Mouse (Mus musculus): ENCODE measurements at regions not wholly inside any gene's neighbourhood (a gene's known extent, or its start where the extent isn't known, plus 50 kb on each side); places are given as distances from the start of the nearest gene placed in this dataset.
"Not testable (repeated sequence)": the region's sequence is repeated elsewhere in the genome, so short reads cannot be mapped to it uniquely, and the experiment has no call there.

- H3K4me1 ChIP-seq (replicated peaks; ENCODE audit: control insufficient read depth, insufficient read depth) = no peaks in the 10 kb centered on the region
- H3K27me3 ChIP-seq (ENCODE audit: control insufficient read depth, insufficient read depth, low read length) = no peaks in the 10 kb centered on the region
- H3K9ac ChIP-seq (ENCODE audit: low read length) = no peak overlapping the region
- ATAC-seq (ENCODE audit: low FRiP score, low TSS enrichment) (no peak), DNase-seq (ENCODE audit: low spot score) (no peak)
- WGBS = 35% methylated on average over 2 of the region's 2 CpGs
- TF ChIP-seq EP300 (optimal IDR thresholded peaks at IDR 0.05) (no peak), CTCF (IDR thresholded peaks at IDR 0.05; ENCODE audit: low read depth) (no peak)
- H3K9me3 ChIP-seq (ENCODE audit: control insufficient read depth, low read length) = no peaks in the 10 kb centered on the region
- no peaks in the 10 kb centered on the region for H3K36me3 ChIP-seq (ENCODE audit: control insufficient read depth, insufficient read depth, low read length)
- no peak overlapping the region for H3K27ac ChIP-seq (replicated peaks)
- no peak overlapping the region for H3K4me2 ChIP-seq (replicated peaks; ENCODE audit: low read depth)
- no peak overlapping the region for H3K4me3 ChIP-seq (ENCODE audit: low read depth, low read length)
These were observed 120.4 kb downstream of the Cox7c start for GRCm38 (mm10) chr13:85926323-85926722.

GRCm38 (mm10) chr13:85922696-85923095 is 124.0 kb downstream of the Cox7c start:
- Histone ChIP-seq H3K4me3 (ENCODE audit: low read depth, low read length) (no peak overlapping the region), H3K9me3 (ENCODE audit: control insufficient read depth, low read length) (no peaks in the 10 kb centered on the region), H3K27ac (replicated peaks) (no peak overlapping the region), H3K27me3 (ENCODE audit: control insufficient read depth, insufficient read depth, low read length) (no peaks in the 10 kb centered on the region), H3K36me3 (ENCODE audit: control insufficient read depth, insufficient read depth, low read length) (no peaks in the 10 kb centered on the region), H3K4me2 (replicated peaks; ENCODE audit: low read depth) (no peak overlapping the region), H3K4me1 (replicated peaks; ENCODE audit: control insufficient read depth, insufficient read depth) (no peaks in the 10 kb centered on the region), H3K9ac (ENCODE audit: low read length) (no peak overlapping the region)
- no peak for DNase-seq (ENCODE audit: low spot score)
- TF ChIP-seq CTCF (IDR thresholded peaks at IDR 0.05; ENCODE audit: low read depth) = no peak
- 76% methylated on average over 2 of the region's 2 CpGs for WGBS
- ATAC-seq (ENCODE audit: low FRiP score, low TSS enrichment) = no peak

- ATAC-seq (ENCODE audit: low FRiP score, low TSS enrichment) = no peak
These were observed 144.9 kb downstream of the Cox7c start for GRCm38 (mm10) chr13:85901796-85902195.

GRCm38 (mm10) chr13:85897656-85898055 is 149.0 kb downstream of the Cox7c start:
- H3K4me1 ChIP-seq (replicated peaks; ENCODE audit: control insufficient read depth, insufficient read depth) = no peaks in the 10 kb centered on the region
- H3K27ac ChIP-seq (replicated peaks) = no peak overlapping the region
- no peak overlapping the region for H3K9ac ChIP-seq (ENCODE audit: low read length)
- ATAC-seq (ENCODE audit: low FRiP score, low TSS enrichment) (no peak), DNase-seq (ENCODE audit: low spot score) (no peak)
- no peaks in the 10 kb centered on the region for H3K27me3 ChIP-seq (ENCODE audit: control insufficient read depth, insufficient read depth, low read length)
- TF ChIP-seq CTCF (IDR thresholded peaks at IDR 0.05; ENCODE audit: low read depth) (no peak), EP300 (optimal IDR thresholded peaks at IDR 0.05) (no peak)
- no peaks in the 10 kb centered on the region for H3K9me3 ChIP-seq (ENCODE audit: control insufficient read depth, low read length)
- H3K4me3 ChIP-seq (ENCODE audit: low read depth, low read length) = no peak overlapping the region
- whole genome bisulfite sequencing = 70% methylated on average over 2 of the region's 2 CpGs
- no peaks in the 10 kb centered on the region for H3K36me3 ChIP-seq (ENCODE audit: control insufficient read depth, insufficient read depth, low read length)
- H3K4me2 ChIP-seq (replicated peaks; ENCODE audit: low read depth) = no peak overlapping the region

More at GRCm38 (mm10) chr13:85901796-85902195, 144.9 kb downstream of the Cox7c start:
- no peaks in the 10 kb centered on the region for H3K27me3 ChIP-seq (ENCODE audit: control insufficient read depth, insufficient read depth, low read length)
- no peaks in the 10 kb centered on the region for H3K4me1 ChIP-seq (replicated peaks; ENCODE audit: control insufficient read depth, insufficient read depth)
- H3K4me2 ChIP-seq (replicated peaks; ENCODE audit: low read depth) = no peak overlapping the region
- DNase-seq (ENCODE audit: low spot score) = no peak
- no peak for TF ChIP-seq EP300 (optimal IDR thresholded peaks at IDR 0.05)
- TF ChIP-seq CTCF (IDR thresholded peaks at IDR 0.05; ENCODE audit: low read depth) = no peak
- no peaks in the 10 kb centered on the region for H3K36me3 ChIP-seq (ENCODE audit: control insufficient read depth, insufficient read depth, low read length)
- no peak overlapping the region for H3K9ac ChIP-seq (ENCODE audit: low read length)
- H3K27ac ChIP-seq (replicated peaks) = no peak overlapping the region
- no peaks in the 10 kb centered on the region for H3K9me3 ChIP-seq (ENCODE audit: control insufficient read depth, low read length)
- H3K4me3 ChIP-seq (ENCODE audit: low read depth, low read length) = no peak overlapping the region

GRCm38 (mm10) chr13:85895141-85895540 is 151.6 kb downstream of the Cox7c start:
- no peak for ATAC-seq (ENCODE audit: low FRiP score, low TSS enrichment)
- TF ChIP-seq CTCF (IDR thresholded peaks at IDR 0.05; ENCODE audit: low read depth) = no peak
- no peak for TF ChIP-seq EP300 (optimal IDR thresholded peaks at IDR 0.05)
- Histone ChIP-seq H3K27ac (replicated peaks) (no peak overlapping the region), H3K4me3 (ENCODE audit: low read depth, low read length) (no peak overlapping the region), H3K4me1 (replicated peaks; ENCODE audit: control insufficient read depth, insufficient read depth) (no peaks in the 10 kb centered on the region), H3K36me3 (ENCODE audit: control insufficient read depth, insufficient read depth, low read length) (no peaks in the 10 kb centered on the region), H3K4me2 (replicated peaks; ENCODE audit: low read depth) (no peak overlapping the region), H3K9ac (ENCODE audit: low read length) (no peak overlapping the region), H3K9me3 (ENCODE audit: control insufficient read depth, low read length) (no peaks in the 10 kb centered on the region), H3K27me3 (ENCODE audit: control insufficient read depth, insufficient read depth, low read length) (no peaks in the 10 kb centered on the region)
- WGBS = 64% methylated on average over 8 of the region's 8 CpGs
- no peak for DNase-seq (ENCODE audit: low spot score)

- H3K4me1 ChIP-seq (replicated peaks; ENCODE audit: control insufficient read depth, insufficient read depth); DNase-seq (ENCODE audit: low spot score); ATAC-seq (ENCODE audit: low FRiP score, low TSS enrichment); H3K27me3 ChIP-seq (ENCODE audit: control insufficient read depth, insufficient read depth, low read length); H3K4me3 ChIP-seq (ENCODE audit: low read depth, low read length); H3K36me3 ChIP-seq (ENCODE audit: control insufficient read depth, insufficient read depth, low read length); H3K9me3 ChIP-seq (ENCODE audit: control insufficient read depth, low read length); H3K9ac ChIP-seq (ENCODE audit: low read length); H3K27ac ChIP-seq (replicated peaks); H3K4me2 ChIP-seq (replicated peaks; ENCODE audit: low read depth): not testable (repeated sequence)
These were observed 156.9 kb downstream of the Cox7c start for GRCm38 (mm10) chr13:85889846-85890245.

Data from stomach, postnatal 0 days (tissue).